Mouse (Mus musculus) olfactory bulb, adult 2 months (tissue): Measurements from ENCODE around the gene Gabrd.

Experiments
- CTCF ChIP-seq: fragments of 200-500 bp; IDR thresholded peaks from 2 replicates; pipeline ENCODE4 v1.5.1; 2012; ENCODE audit warnings: low read depth, mild to moderate bottlenecking, low read length, moderate library complexity; ENCODE audit not compliant: insufficient read depth
- POLR2A ChIP-seq: fragments of 200-500 bp; IDR thresholded peaks from 2 replicates; pipeline ENCODE4 v1.6.1; 2012; ENCODE audit warnings: mild to moderate bottlenecking, low read depth, low read length, moderate library complexity; ENCODE audit not compliant: insufficient read depth

GRCm38 (mm10) chr4:155343415-155344298 lies 54.3 kb downstream of the Gabrd start:
- no peak for TF ChIP-seq CTCF
- no peak for TF ChIP-seq POLR2A
